Mouse (Mus musculus): ENCODE data around the gene Zfp62. TPM values are rescaled to one million over a fixed set of nuclear protein-coding genes. Genes with fewer than 3 reads are reported as not detected.

The Zfp62 gene
- polyA plus RNA-seq, 1 experiment from 2014 or later = 40.3 TPM

DNA sequence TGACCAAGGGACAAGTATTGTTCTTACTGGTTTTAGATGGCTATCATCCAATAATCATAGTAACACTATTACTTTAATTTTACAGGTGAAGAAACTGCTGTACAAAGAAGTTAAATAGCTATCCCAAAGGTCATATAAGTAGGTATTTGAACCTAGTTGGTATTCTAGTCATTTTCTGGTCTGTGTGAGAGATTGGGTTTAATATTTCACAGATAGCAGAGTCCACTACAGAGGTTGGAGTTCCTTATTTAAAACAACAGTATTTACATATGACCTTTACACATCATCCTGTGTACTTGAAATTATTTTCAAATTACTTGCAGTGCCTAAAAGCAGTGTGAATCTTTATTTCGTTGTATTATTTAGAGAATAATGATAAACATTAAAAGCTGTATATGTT is 10.4 kb downstream of the Zfp62 start:
- Histone ChIP-seq H3K9me3 (no peaks in the 10 kb centered on the region), H3K4me3 (no peak overlapping the region), H3K27ac (no peak overlapping the region), H3K4me1 (no peaks in the 10 kb centered on the region), H3K4me2 (no peak overlapping the region), H3K36me3 (peaks cover 41% of the 10 kb centered on the region), H3K27me3 (no peaks in the 10 kb centered on the region), H3K9ac (no peak overlapping the region)
- 93% methylated on average over 1 of the region's 1 CpGs for WGBS
- no peak for ATAC-seq (ENCODE audit: borderline replicate concordance, extremely low read depth, low FRiP score, low TSS enrichment)

GRCm38 (mm10) chr11:49219271-49219670 is 16.2 kb downstream of the Zfp62 start:
- no peak overlapping the region for H3K9ac ChIP-seq
- no peak overlapping the region for H3K4me2 ChIP-seq
- H3K27ac ChIP-seq = no peak overlapping the region
- no peaks in the 10 kb centered on the region for H3K9me3 ChIP-seq
- no peak for ATAC-seq (ENCODE audit: borderline replicate concordance, extremely low read depth, low FRiP score, low TSS enrichment)
- H3K36me3 ChIP-seq = peaks cover 32% of the 10 kb centered on the region
- H3K4me3 ChIP-seq = no peak overlapping the region
- 92% methylated on average over 2 of the region's 2 CpGs for WGBS
- no peaks in the 10 kb centered on the region for H3K27me3 ChIP-seq
- H3K4me1 ChIP-seq = no peaks in the 10 kb centered on the region

DNA sequence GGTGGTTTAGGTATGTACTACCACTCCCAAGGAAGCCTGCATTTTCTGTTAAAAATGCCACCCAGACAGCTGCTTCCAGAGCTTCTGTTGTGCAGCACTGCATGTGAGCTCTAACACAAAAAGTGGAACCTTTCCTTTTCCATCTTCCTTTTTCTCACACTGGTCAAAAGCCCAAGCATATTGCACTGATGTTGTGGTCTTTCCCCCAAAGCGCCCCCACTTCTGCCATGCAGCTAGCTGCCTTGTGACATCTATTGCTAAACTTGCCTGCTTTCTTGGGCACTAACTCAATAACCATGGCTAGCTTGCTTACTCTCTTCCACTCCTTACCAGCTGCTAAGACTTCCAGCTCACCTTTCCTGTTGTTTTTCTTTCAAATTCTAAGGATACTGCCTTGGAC is 21.4 kb downstream of the Zfp62 start:
- H3K27ac ChIP-seq = no peak overlapping the region
- H3K9me3 ChIP-seq = no peaks in the 10 kb centered on the region
- no peak overlapping the region for H3K4me3 ChIP-seq
- H3K36me3 ChIP-seq = no peaks in the 10 kb centered on the region
- H3K4me1 ChIP-seq = no peaks in the 10 kb centered on the region
- H3K27me3 ChIP-seq = no peaks in the 10 kb centered on the region
- H3K4me2 ChIP-seq = no peak overlapping the region
- no peak overlapping the region for H3K9ac ChIP-seq
- WGBS = 46% methylated on average over 1 of the region's 1 CpGs
- no peak for ATAC-seq (ENCODE audit: borderline replicate concordance, extremely low read depth, low FRiP score, low TSS enrichment)

DNA sequence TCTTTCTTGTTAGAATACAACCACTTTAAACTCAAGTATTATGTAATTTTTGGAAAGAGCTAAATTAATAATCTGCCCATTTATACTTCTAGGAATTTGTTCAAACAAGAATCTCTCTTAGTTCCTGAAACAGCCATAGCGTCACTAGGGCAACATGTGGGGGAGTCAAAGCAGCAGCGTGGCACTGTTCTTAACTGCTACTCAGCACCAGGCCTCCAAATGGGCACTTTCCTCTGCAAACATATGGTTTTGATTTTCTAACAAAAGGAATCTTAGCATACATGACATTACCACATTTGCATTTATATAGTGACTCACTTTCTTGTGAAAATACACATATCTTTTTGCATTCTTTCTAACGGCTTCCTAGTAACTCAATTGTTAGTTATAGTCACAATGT is 29.7 kb downstream of the Zfp62 start:
- Histone ChIP-seq H3K9ac (no peak overlapping the region), H3K27ac (no peak overlapping the region), H3K9me3 (no peaks in the 10 kb centered on the region), H3K27me3 (0 out of 2 replicates have a peak, but pooled peaks cover 3% of the 10 kb centered on the region), H3K4me3 (no peak overlapping the region), H3K4me1 (peaks cover 4% of the 10 kb centered on the region; the same call in 1 of the 2 replicates), H3K4me2 (no peak overlapping the region), H3K36me3 (no peaks in the 10 kb centered on the region)
- WGBS = 67% methylated on average over 3 of the region's 3 CpGs
- ATAC-seq (ENCODE audit: borderline replicate concordance, extremely low read depth, low FRiP score, low TSS enrichment) = no peak

- WGBS = 54% methylated on average over 3 of the region's 3 CpGs
Measured at GRCm38 (mm10) chr11:49235459-49236207, 32.5 kb downstream of the Zfp62 start.

GRCm38 (mm10) chr11:49236891-49237290 is 33.8 kb downstream of the Zfp62 start:
- Histone ChIP-seq H3K4me3 (no peak overlapping the region), H3K36me3 (no peaks in the 10 kb centered on the region), H3K27me3 (0 out of 2 replicates have a peak, but pooled peaks cover 3% of the 10 kb centered on the region), H3K9me3 (no peaks in the 10 kb centered on the region), H3K4me1 (peaks cover 4% of the 10 kb centered on the region; the same call in 1 of the 2 replicates), H3K9ac (no peak overlapping the region), H3K4me2 (no peak overlapping the region), H3K27ac (no peak overlapping the region)
- 57% methylated on average over 1 of the region's 1 CpGs for WGBS
- ATAC-seq (ENCODE audit: borderline replicate concordance, extremely low read depth, low FRiP score, low TSS enrichment) = no peak

More at GRCm38 (mm10) chr11:49235459-49236207, 32.5 kb downstream of the Zfp62 start:
- Histone ChIP-seq H3K4me1 (peaks cover 4% of the 10 kb centered on the region; the same call in 1 of the 2 replicates), H3K9ac (no peak overlapping the region), H3K36me3 (no peaks in the 10 kb centered on the region), H3K4me3 (no peak overlapping the region), H3K9me3 (no peaks in the 10 kb centered on the region), H3K4me2 (no peak overlapping the region), H3K27me3 (0 out of 2 replicates have a peak, but pooled peaks cover 3% of the 10 kb centered on the region), H3K27ac (no peak overlapping the region)
- no peak for ATAC-seq (ENCODE audit: borderline replicate concordance, extremely low read depth, low FRiP score, low TSS enrichment)

DNA sequence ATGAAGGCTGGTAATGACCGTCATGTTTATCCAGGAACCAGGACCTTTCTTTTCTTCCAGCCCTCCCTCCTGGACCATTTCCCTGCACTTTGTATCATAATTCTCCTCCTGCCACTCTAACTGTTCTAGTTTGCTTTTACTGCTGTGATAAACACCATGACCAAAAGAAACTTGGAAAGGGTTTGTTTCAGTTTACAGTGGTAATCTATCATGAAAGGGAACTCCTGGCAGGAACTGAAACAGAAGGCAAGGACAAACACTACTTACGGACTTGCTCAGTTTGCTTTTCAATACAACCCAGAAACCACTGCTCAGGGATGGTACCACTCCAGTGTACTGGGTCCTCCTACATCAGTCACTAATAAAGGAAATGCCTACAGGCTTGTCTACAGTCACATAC is 34.4 kb downstream of the Zfp62 start:
- Histone ChIP-seq H3K4me3 (no peak overlapping the region), H3K36me3 (no peaks in the 10 kb centered on the region), H3K4me1 (peaks cover 4% of the 10 kb centered on the region; the same call in 1 of the 2 replicates), H3K27ac (no peak overlapping the region), H3K9me3 (no peaks in the 10 kb centered on the region), H3K9ac (no peak overlapping the region), H3K4me2 (no peak overlapping the region), H3K27me3 (0 out of 2 replicates have a peak, but pooled peaks cover 3% of the 10 kb centered on the region)
- no peak for ATAC-seq (ENCODE audit: borderline replicate concordance, extremely low read depth, low FRiP score, low TSS enrichment)
- WGBS = 44% methylated on average over 2 of the region's 2 CpGs

DNA sequence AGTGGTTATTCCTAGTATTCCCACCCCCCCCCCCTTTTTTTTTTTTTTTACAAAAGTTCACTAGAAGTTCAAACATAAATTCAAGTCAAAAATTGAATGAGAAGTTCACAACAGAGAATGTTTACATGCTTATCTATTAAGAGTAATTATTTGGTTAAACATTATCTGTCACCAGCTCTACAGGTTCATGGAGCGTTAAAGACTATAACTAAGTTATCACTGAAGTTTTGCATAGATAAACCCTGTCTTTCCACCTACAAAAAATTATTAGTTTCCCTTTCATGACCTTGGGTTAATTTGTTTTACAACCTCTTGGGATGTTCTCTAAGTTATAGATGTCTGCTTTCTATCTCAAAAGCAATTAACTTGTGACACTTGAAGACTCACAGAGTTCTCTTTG is 37.2 kb downstream of the Zfp62 start:
- no peak overlapping the region for H3K4me3 ChIP-seq

DNA sequence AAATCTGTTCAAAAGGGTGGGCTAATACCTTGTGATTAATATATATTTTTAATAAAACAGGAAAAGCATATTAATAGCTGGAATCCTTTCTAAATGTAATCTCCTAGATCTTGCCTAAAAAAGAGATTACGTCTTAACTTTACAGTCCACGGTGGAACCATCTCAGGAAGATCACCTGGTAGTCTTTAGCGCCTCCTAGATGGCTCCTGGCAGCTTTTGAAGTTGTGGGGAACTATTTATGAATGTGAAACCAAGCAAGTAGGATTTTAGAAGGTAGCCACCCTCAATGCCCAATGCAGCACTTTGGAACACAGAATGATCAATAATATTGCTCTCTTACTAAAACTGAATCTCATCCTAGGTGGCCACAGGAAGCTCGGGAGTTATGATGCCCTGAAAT is 37.8 kb downstream of the Zfp62 start:
- Histone ChIP-seq H3K4me1 (peaks cover 24% of the 10 kb centered on the region), H3K4me2 (no peak overlapping the region), H3K27ac (no peak overlapping the region), H3K36me3 (no peaks in the 10 kb centered on the region), H3K9ac (no peak overlapping the region), H3K9me3 (no peaks in the 10 kb centered on the region), H3K4me3 (no peak overlapping the region), H3K27me3 (0 out of 2 replicates have a peak, but pooled peaks cover 3% of the 10 kb centered on the region)
- 77% methylated on average over 4 of the region's 4 CpGs for WGBS
- no peak for ATAC-seq (ENCODE audit: borderline replicate concordance, extremely low read depth, low FRiP score, low TSS enrichment)

More for the DNA sequence above, 37.2 kb downstream of the Zfp62 start:
- Histone ChIP-seq H3K27ac (no peak overlapping the region), H3K27me3 (0 out of 2 replicates have a peak, but pooled peaks cover 3% of the 10 kb centered on the region), H3K9me3 (no peaks in the 10 kb centered on the region), H3K4me2 (no peak overlapping the region), H3K4me1 (peaks cover 19% of the 10 kb centered on the region), H3K9ac (no peak overlapping the region), H3K36me3 (no peaks in the 10 kb centered on the region)
- ATAC-seq (ENCODE audit: borderline replicate concordance, extremely low read depth, low FRiP score, low TSS enrichment) = no peak
- WGBS = 58% methylated on average over 1 of the region's 1 CpGs

- Histone ChIP-seq H3K4me2 (no peak overlapping the region), H3K9ac (no peak overlapping the region), H3K4me1 (peaks cover 26% of the 10 kb centered on the region), H3K27me3 (0 out of 2 replicates have a peak, but pooled peaks cover 3% of the 10 kb centered on the region), H3K9me3 (no peaks in the 10 kb centered on the region), H3K27ac (peak overlapping the region; percentile 47; the same call in 1 of the 2 replicates), H3K36me3 (no peaks in the 10 kb centered on the region), H3K4me3 (no peak overlapping the region)
- ATAC-seq (ENCODE audit: borderline replicate concordance, extremely low read depth, low FRiP score, low TSS enrichment) = no peak
- 14% methylated on average over 1 of the region's 1 CpGs for WGBS
Measured at GRCm38 (mm10) chr11:49241471-49241870, 38.4 kb downstream of the Zfp62 start.

DNA sequence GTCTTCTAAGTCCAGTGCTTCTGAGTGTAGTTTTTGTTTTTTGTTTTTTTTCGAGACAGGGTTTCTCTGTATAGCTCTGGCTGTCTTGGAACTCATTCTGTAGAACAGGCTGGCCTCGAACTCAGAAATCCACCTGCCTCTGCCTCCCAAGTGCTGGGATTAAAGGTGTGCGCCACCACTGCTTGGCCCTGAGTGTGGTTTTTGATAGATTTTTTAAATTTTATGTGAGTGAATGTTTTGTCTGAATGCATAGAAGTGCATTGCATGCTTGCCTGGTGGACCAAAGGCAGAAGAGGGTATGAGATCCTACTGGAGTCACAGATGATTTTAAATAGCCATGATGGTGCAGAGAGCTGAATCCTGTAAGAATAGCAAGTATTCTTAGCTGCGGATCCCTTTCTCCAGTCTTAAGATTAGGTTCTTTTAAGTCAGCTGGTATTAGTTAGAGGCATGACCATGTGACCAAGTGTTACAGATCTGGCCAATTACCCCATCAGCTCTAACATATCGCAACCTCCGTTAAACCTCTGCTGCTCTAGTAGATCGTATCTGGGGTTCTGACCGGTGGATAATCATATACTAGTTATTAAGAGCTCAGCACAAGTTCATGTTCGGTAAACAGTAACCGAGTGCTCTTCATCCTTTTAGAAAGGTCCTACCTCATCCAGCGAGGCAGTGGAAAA is 40.0 kb downstream of the Zfp62 start:
- no peaks in the 10 kb centered on the region for H3K27me3 ChIP-seq
- no peak for ATAC-seq (ENCODE audit: borderline replicate concordance, extremely low read depth, low FRiP score, low TSS enrichment)
- no peaks in the 10 kb centered on the region for H3K9me3 ChIP-seq
- H3K27ac ChIP-seq = peak overlapping the region; percentile 96
- H3K4me3 ChIP-seq = peak overlapping the region; percentile 57
- no peaks in the 10 kb centered on the region for H3K36me3 ChIP-seq
- H3K9ac ChIP-seq = peak overlapping the region; percentile 57
- H3K4me2 ChIP-seq = peak overlapping the region; percentile 66
- peaks cover 36% of the 10 kb centered on the region for H3K4me1 ChIP-seq
- 21% methylated on average over 11 of the region's 11 CpGs for WGBS
